Mouse (Mus musculus) induced T-regulatory cell, adult 2 months (primary cell): ENCODE measurements around the gene Maml1.
A peak's percentile ranks its signal among the peaks of the same experiment; 100 is the strongest.

ENCODE experiments used
- DNase-seq: peaks from one replicate; pipeline ENCODE4 v3.0.0-alpha.2; 2012; ENCODE audit warnings: low read depth

Gene Maml1

GRCm38 (mm10) chr11:50280053-50280452 lies 12.1 kb downstream of the Maml1 start:
- DNase-seq, result no peak

GRCm38 (mm10) chr11:50279005-50279404 lies 13.1 kb downstream of the Maml1 start:
- no peak for DNase-seq

GRCm38 (mm10) chr11:50277706-50278105 lies 14.4 kb downstream of the Maml1 start:
- no peak for DNase-seq

GRCm38 (mm10) chr11:50277025-50277424 lies 15.1 kb downstream of the Maml1 start:
- no peak for DNase-seq

- no peak for DNase-seq
Observed at GRCm38 (mm10) chr11:50275568-50276151, 16.5 kb downstream of the Maml1 start.

- DNase-seq, result no peak
Observed at GRCm38 (mm10) chr11:50275077-50275476, 17.0 kb downstream of the Maml1 start.

GRCm38 (mm10) chr11:50272819-50273218 lies 19.3 kb downstream of the Maml1 start:
- DNase-seq, result no peak

GRCm38 (mm10) chr11:50269885-50270284 lies 22.2 kb downstream of the Maml1 start:
- no peak for DNase-seq

GRCm38 (mm10) chr11:50269163-50269562 lies 22.9 kb downstream of the Maml1 start:
- peak; percentile 61 for DNase-seq

GRCm38 (mm10) chr11:50266997-50267396 lies 25.1 kb downstream of the Maml1 start:
- no peak for DNase-seq

GRCm38 (mm10) chr11:50265931-50266330 lies 26.2 kb downstream of the Maml1 start:
- no peak for DNase-seq

GRCm38 (mm10) chr11:50263198-50263597 lies 28.9 kb downstream of the Maml1 start:
- DNase-seq, result no peak

- no peak for DNase-seq
Observed at GRCm38 (mm10) chr11:50262020-50262419, 30.1 kb downstream of the Maml1 start.

GRCm38 (mm10) chr11:50258310-50258709 lies 33.8 kb downstream of the Maml1 start:
- no peak for DNase-seq

- no peak for DNase-seq
Observed at GRCm38 (mm10) chr11:50256615-50257014, 35.5 kb downstream of the Maml1 start.

- no peak for DNase-seq
Observed at GRCm38 (mm10) chr11:50254010-50254580, 38.0 kb downstream of the Maml1 start.

GRCm38 (mm10) chr11:50253393-50253792 lies 38.7 kb downstream of the Maml1 start:
- DNase-seq, result no peak

- DNase-seq, result no peak
Observed at GRCm38 (mm10) chr11:50252684-50253265, 39.3 kb downstream of the Maml1 start.

- no peak for DNase-seq
Observed at GRCm38 (mm10) chr11:50252166-50252565, 39.9 kb downstream of the Maml1 start.

GRCm38 (mm10) chr11:50248473-50249171 lies 43.5 kb downstream of the Maml1 start:
- no peak for DNase-seq

GRCm38 (mm10) chr11:50245269-50245668 lies 46.8 kb downstream of the Maml1 start:
- no peak for DNase-seq

GRCm38 (mm10) chr11:50243926-50244325 lies 48.2 kb downstream of the Maml1 start:
- no peak for DNase-seq

GRCm38 (mm10) chr11:50240235-50240911 lies 51.7 kb downstream of the Maml1 start:
- DNase-seq, result no peak
